Mouse (Mus musculus) c-Kit-positive CD71-negative TER-119-negative erythroid progenitor cells, embryonic 14.5 days (primary cell): ENCODE measurements around the gene Unc5cl.
"Not testable (repeated sequence)": the region's sequence is repeated elsewhere in the genome, so short reads cannot be mapped to it uniquely, and the experiment has no call there.

Source experiments
- DNase-seq: peaks from one replicate; pipeline ENCODE4 v3.0.0-alpha.2; 2013; ENCODE audit warnings: low read depth

The Unc5cl gene

DNA sequence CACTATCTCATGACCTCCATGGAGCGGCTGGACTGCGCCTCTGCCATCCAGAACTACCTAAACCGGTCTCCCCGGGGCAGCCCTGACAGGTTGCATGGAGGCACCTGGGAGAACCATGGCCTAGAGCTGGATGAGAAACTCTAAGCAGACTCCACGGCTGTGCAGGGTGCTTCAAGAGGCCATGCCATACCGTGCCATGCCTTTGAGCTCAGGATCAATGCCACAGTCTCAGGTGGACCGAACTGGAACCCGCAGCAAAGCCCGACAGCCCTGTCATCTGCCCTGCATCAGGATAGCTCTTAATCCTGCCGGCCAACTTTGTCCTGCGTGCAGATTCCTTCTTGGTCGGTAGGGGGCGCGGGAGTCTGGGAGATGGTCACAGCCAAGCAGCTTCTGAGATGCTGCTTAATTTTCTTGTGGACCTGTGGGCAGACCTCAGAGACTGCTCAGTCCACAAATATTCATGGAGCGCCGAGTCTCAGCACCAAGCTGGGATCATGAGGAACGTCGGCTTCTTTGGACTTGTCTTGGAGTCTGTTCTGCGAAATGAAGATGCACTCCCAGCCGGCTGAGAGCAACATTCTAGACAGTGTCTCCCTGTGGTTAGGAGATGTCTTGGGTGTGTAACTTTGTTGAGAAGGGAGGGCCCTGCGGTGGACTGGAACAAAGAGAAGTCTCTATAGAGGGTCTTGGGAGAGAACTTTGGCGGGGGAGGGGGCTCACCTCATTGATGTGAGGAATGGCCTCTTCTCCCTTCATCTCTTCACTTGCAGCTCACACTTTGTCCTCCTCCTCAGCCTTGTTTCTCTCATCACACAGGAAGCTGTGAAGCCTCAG is 12.9 kb downstream of the Unc5cl start:
- peak; percentile 60 for DNase-seq

GRCm38 (mm10) chr17:48474282-48474681 is 19.6 kb downstream of the Unc5cl start:
- DNase-seq, result not testable (repeated sequence)

- DNase-seq, result no peak
Measured at GRCm38 (mm10) chr17:48475444-48475843, 20.7 kb downstream of the Unc5cl start.

DNA sequence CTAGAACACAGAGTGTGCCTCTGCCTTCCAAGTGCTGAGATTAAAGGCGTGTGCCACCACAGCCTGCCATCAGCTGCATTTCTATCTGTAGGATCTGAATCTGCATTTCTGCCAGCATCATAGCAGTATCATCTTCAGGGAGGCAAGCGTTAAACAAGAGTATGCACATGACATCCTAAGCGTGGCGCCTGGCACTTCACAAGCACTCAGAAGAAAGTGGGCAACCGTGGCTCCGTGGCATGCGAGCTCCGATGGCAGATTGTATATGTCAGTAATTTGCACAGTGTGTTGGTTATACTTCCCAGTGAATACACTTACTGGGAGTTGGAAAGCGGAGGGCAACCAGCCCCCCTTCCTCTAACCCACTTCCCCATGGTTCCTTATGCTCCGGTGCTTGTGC is 25.3 kb downstream of the Unc5cl start:
- no peak for DNase-seq

- DNase-seq, result no peak
Measured at GRCm38 (mm10) chr17:48483764-48484163, 29.1 kb downstream of the Unc5cl start.

- DNase-seq, result no peak
Measured at GRCm38 (mm10) chr17:48484191-48484590, 29.5 kb downstream of the Unc5cl start.

- DNase-seq, result no peak
Measured at GRCm38 (mm10) chr17:48489466-48489865, 34.8 kb downstream of the Unc5cl start.

- DNase-seq, result no peak
Measured at GRCm38 (mm10) chr17:48492621-48493020, 37.9 kb downstream of the Unc5cl start.

GRCm38 (mm10) chr17:48493582-48493981 is 38.9 kb downstream of the Unc5cl start:
- no peak for DNase-seq

DNA sequence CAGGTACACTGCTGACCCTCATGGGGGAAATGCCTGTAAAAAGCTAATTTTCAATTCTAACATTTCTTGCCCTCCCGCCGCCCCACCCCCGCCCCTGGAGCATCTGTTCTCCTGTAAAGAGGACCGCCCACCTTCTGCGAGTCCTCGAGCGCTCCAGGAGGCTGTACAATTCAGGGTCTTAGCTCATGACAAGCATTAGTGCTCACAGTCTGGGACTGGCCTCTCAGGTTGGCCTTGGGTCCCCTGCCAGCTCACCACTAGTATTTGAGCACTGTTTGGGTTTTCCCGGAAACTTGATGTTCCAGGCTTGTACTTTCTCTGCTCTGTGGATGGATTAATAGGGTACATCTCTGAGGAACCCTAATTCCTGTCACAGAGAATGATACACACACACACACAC is 39.3 kb downstream of the Unc5cl start:
- DNase-seq, result no peak

GRCm38 (mm10) chr17:48497986-48498385 is 43.3 kb downstream of the Unc5cl start:
- no peak for DNase-seq

GRCm38 (mm10) chr17:48500846-48501445 is 46.2 kb downstream of the Unc5cl start:
- DNase-seq, result no peak

DNA sequence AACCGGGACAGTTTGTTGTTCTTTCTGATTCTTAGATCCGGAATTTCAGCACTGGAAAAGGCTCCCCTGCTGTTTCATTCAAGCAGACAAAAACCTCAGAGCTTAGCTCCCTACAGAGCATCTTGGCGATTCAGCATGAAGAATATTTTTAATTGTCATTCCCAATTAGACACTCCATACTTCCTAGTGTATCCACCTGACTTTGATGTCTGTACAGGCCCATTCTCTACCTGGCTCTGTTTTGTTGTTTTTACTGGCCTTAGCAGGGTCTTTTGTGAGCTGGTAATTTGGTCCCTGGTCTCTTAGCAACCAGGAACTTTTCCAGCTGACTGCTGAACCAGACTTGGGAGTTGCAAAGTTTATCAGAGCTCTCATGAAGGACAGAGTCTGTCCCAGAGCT is 50.3 kb downstream of the Unc5cl start:
- DNase-seq, result no peak

- no peak for DNase-seq
Measured at GRCm38 (mm10) chr17:48506986-48507385, 52.3 kb downstream of the Unc5cl start.

DNA sequence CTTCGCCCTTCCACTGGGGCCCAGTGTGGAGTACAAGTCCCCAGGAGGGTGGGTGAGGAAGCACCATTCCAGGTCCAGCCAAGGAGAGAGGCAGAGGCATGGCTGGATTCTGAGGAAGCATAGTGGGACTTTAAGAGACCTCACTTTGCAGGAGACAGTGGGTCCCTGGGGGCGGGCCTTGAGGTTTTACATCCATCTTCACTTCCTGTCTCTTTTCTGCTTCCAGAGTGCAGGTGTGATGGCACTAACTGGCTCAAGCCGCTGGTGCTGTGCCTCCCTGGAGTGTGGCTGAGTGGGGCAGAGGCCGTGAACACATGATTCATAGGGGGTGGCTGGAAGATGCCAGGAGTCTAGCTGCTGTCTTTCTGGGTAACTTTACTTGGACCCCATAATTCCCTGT is 54.9 kb downstream of the Unc5cl start:
- DNase-seq, result no peak

DNA sequence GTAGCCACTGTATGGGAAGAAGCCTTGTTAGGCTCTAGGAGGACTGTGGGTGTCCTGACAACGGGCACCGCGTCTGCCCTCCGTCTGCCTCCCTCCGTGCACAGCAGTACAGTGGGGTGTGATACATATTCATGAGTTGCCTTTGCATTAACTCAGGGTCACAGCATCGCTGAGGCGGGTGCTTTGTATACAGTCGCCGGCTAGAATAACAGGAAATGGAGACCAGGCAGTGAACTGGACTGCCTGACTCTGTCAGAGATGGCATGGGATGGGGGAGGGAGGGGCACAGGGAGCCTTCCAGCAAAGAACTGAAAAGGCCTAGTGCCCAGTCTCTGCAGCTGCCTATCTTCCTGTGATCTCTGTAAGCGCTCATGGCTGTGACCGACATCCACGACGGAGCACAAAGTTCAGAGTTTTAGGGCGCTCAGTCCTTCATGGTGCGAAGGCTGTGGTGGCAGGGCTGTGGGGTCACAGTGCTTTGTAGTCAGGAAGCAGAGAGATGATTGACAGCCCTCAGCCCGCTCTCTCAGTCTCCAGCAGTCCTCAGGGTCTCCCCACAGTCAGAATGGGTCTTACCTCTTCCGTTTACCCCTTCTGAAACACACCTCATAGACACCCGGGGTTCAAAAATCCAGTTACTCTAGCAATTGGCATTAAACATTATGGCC is 58.0 kb downstream of the Unc5cl start:
- DNase-seq, result no peak

DNA sequence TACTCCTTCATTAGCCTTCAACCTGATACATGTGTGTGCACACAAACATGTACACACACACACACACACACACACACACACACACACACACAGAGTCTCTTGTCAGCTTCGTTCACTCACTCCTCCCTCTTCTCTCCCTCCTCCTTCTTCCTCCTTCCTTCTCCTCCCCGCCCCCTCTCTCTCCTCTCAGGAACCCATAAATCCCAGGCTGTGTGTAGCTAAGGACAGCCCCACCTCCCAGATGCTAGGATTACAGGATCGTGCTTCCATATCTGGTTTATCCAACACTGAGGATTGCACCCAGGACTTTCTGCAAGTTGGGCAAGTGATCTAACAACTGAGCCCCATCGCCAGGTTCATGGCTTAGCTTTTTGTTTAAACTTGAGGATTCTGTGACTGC is 59.9 kb downstream of the Unc5cl start:
- DNase-seq, result no peak

- DNase-seq, result no peak
Measured at GRCm38 (mm10) chr17:48519046-48519445, 64.3 kb downstream of the Unc5cl start.

DNA sequence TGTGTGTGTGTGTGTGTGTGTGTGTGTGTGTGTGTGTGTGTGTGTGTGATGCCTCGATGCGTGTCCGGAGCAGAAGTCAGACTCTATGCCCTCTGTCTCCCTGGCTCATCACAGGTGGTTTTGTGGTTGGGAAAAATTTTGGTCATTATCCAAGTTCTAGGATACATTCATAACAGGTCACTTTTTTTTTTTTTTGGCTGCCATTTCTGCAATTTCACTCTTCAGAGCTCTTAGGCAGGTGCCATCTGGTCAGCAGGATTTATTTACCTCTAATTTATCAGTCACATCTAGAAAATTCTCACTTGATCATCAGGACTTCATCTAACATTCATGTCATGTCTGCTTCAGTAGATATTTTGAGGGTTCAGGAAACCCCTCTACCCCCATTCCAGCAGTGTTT is 65.7 kb downstream of the Unc5cl start:
- DNase-seq, result no peak

- DNase-seq, result no peak
Measured at GRCm38 (mm10) chr17:48523056-48523455, 68.4 kb downstream of the Unc5cl start.

- no peak for DNase-seq
Measured at GRCm38 (mm10) chr17:48533844-48534705, 79.4 kb downstream of the Unc5cl start.

DNA sequence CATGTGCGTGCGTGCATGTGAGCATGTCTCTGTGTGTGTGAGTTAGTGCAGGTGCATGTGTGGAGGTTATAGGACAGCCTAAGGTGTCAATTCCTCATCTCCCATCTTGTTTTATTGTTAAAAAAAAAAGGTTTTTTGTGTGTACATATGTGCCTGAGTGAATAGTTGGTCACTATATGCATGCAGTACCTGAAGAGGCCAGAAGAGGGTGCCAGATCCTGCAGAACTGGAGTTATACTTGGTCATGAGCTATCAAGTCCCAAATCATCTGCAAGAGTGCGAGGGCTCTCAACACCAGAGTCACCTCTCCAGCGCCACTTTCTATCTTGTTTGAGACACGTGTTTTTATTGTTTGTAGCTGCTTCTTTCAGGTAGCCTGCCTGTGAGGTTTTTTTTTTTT is 83.6 kb downstream of the Unc5cl start:
- peak; percentile 26 for DNase-seq
